Mouse (Mus musculus): ENCODE data around the gene Mki67. TPM values are rescaled to one million over a fixed set of nuclear protein-coding genes. Genes with fewer than 3 reads are reported as not detected.

Mki67 gene
- total RNA-seq, 1 experiment from 2014 or later: 444 TPM

- peak; percentile 57; the same call in 1 of the 2 replicates for ATAC-seq (replicated peaks; ENCODE audit: low read depth, poor library complexity, severe bottlenecking)
Observed at GRCm38 (mm10) chr7:135680334-135680733, 35.8 kb downstream of the Mki67 start.

GRCm38 (mm10) chr7:135676722-135677121 is 39.4 kb downstream of the Mki67 start:
- ATAC-seq (replicated peaks; ENCODE audit: low read depth, poor library complexity, severe bottlenecking): no peak

DNA sequence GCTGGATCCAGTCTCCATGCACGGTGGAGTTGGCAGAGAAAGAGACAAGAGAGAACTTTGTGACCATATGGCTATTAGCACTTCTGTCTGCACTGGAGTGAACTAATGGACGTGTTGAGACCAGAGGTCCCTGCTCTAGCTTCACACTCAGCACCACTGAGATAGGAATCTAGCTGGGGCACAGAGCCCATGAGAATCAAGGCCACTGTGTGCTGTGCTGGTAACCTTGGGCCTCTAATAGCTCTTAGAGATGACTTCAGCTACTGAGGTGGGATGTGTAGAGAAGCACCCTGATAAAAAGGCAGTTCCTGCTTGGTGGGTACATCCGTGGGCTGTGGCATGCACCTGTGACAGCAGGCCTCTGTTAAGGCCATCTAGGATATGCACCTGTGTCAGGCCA is 42.6 kb downstream of the Mki67 start:
- no peak for ATAC-seq (replicated peaks; ENCODE audit: low read depth, poor library complexity, severe bottlenecking)

DNA sequence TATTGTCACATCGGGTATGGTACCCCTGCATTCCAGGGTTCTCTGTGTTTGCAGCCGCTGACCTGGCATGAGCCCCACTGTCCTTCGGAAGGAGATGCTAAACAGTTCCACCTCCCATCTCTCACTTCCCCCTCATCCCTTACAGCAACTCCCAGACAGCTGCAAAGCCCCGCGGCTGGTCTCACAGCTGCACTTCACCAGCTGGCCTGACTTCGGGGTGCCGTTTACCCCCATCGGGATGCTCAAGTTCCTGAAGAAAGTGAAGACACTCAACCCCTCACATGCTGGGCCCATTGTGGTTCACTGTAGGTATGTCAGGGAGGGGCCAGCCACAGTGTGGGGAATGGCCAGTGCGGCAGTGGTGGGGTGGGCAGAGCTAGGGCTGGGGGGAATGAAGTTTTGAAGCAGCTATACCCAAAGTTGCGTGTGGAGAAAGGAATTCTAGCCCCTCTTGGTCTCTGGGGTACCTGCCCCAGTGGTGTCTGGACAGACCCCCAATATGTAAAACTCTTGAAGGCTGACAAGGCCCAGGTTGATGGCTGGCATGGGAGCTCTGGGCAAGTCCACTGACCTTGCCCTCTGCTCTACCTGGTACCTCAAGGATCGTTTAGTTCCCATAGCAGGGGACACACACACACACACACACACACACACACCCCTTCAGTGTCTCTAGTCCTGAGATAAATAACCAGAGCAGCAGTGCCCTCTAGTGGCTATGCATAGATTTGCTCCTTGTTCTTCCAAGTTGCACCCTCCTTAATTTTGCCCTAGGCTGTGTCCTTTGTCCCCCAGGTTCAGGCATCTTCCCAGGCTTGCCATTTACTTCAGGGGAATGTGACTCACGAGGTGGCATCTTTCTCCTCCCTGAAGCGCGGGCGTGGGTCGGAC is 47.1 kb downstream of the Mki67 start:
- ATAC-seq (replicated peaks; ENCODE audit: low read depth, poor library complexity, severe bottlenecking): peak; percentile 59

- ATAC-seq (replicated peaks; ENCODE audit: low read depth, poor library complexity, severe bottlenecking): peak; percentile 43
Observed at GRCm38 (mm10) chr7:135666314-135666713, 49.8 kb downstream of the Mki67 start.

DNA sequence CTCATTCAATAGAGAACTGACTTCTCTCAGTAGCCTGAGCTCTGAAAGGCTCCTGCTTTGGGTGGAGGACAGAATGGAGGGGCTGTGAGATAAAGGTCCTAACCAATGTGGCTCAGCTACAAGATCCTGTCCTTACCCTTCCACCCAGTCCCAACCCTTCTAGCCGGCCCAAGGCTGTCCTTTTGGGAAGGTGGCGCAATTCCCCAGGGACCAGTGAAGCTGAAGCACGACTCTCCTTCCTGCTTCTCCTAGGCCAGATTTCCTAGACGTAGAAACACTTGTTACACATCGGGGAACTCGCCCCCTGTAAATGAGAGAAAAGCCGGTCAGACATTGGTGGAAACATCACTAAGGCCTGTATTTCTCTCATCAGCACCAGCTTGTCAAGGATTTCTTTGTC is 52.0 kb downstream of the Mki67 start:
- ATAC-seq (replicated peaks; ENCODE audit: low read depth, poor library complexity, severe bottlenecking): no peak

DNA sequence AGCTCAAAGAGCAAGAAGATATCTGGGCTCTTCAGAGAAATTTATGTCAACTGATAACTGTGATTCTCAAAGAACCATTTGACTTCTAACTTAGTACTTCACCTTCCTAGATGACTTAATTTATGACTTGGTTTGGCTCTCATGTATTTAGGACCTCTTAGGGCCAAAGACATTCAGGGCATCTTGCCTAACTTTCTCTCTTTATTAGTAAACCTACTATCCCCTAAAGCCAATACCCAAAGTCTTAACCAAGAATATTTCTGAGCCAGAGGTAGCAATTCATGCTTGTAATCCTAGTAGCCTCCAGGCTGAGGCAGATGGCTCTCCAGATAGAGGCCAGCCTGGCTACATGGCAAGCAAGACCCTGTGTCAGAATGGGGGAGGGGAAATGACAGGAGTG is 55.8 kb downstream of the Mki67 start:
- no peak for ATAC-seq (replicated peaks; ENCODE audit: low read depth, poor library complexity, severe bottlenecking)

DNA sequence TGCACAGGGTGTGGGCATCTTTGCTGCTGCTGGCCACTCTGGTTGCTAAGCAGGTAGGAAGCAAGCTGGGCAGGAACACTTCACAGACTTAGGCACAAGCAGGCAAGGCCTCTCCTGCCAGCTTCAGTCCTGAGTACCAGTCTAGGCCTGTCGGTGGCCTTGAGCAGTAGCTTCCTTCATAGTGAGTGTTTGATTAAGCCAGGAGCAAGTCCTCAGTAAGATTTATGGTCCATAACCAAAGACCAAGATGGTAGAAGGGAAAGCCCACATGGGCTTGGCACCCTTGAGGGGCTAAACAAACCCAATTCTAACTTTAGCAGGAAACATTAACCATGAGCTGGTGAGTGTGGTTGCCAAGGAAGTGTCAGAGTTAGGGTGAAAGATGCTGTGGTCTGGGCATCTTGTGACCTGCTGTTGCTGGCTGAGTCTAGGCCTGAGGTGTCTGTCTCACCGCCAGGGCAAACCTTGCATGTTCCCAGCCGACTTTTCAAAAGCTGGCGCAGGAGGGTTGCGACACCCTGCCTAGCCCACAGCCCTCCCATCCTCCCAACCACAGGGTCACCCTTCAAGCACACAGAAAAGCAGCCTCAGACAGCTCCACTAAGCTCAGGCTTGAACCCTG is 56.7 kb downstream of the Mki67 start:
- ATAC-seq (replicated peaks; ENCODE audit: low read depth, poor library complexity, severe bottlenecking): peak; percentile 77

DNA sequence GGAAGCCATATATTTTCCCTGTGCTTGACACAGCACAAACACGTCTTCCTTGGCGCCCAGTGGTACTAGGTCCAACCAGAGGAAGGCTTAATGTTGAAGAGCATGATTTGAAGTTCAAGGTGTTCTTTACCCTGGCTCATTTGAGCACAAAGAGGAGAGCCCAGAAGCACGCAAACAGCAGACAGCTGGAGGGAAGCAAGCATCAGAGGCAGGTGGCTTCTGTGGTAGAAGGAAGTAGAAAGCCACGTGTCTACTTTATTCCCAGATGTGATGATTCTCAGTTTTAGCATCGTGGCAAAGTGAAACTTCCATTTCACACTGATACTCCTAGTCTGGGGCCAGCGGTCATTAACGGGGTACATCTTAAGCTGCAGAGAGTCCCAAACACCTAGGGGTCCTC is 58.0 kb downstream of the Mki67 start:
- ATAC-seq (replicated peaks; ENCODE audit: low read depth, poor library complexity, severe bottlenecking): no peak

GRCm38 (mm10) chr7:135655113-135655512 is 61.0 kb downstream of the Mki67 start:
- peak; percentile 62 for ATAC-seq (replicated peaks; ENCODE audit: low read depth, poor library complexity, severe bottlenecking)

GRCm38 (mm10) chr7:135654288-135654687 is 61.9 kb downstream of the Mki67 start:
- ATAC-seq (replicated peaks; ENCODE audit: low read depth, poor library complexity, severe bottlenecking): no peak

GRCm38 (mm10) chr7:135653601-135654000 is 62.6 kb downstream of the Mki67 start:
- no peak for ATAC-seq (replicated peaks; ENCODE audit: low read depth, poor library complexity, severe bottlenecking)

DNA sequence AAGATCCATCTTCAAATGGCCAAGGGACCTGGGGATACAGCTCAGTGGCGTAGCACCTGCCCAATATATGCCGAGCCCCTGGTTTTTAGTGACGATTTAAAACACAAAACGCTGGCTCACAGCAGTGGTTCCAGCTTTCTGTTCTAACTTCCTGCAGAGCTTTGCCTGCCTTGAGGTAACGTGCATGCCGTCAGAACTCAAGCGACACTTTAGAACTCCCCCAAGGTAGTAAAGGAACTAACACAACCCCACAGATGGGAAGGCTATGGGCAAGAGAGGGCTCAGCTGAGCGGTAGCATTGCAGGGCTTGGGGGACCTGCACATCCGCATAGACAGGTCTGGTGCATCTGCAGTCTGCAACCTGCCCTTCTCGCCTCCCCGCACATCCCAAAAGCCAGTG is 63.4 kb downstream of the Mki67 start:
- no peak for ATAC-seq (replicated peaks; ENCODE audit: low read depth, poor library complexity, severe bottlenecking)

DNA sequence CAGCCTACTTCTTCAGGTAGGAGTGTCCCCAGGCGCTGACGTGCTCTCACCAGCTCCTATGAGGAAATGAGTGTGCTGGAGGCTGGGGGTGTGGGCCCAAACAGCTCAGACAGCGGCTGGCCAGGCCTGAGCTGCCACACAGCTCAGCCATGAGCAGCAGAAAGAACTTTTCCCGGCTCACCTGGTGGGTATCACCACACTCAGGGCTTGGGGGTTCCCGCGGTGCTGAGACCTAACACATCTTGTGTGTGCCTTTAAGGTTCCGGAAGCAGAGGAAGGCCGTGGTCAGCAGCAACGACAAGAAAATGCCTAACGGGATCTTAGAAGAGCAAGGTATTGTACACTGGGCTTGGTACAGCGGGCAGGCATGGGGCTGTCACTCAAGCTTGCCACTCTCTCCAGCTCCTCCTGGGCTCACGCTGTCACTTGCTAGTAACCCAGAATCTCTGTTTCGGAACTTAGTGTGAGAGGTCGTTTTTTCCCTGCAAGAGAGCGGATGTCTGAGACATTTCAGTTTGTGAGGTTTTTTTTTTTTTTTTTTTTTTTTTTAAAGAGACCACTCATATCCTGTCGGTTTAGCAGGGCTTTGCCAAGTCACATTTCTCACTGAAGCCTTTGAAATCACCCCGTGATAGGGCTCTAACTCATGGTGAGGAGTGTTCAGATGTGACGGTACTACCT is 64.2 kb downstream of the Mki67 start:
- ATAC-seq (replicated peaks; ENCODE audit: low read depth, poor library complexity, severe bottlenecking): peak; percentile 39

DNA sequence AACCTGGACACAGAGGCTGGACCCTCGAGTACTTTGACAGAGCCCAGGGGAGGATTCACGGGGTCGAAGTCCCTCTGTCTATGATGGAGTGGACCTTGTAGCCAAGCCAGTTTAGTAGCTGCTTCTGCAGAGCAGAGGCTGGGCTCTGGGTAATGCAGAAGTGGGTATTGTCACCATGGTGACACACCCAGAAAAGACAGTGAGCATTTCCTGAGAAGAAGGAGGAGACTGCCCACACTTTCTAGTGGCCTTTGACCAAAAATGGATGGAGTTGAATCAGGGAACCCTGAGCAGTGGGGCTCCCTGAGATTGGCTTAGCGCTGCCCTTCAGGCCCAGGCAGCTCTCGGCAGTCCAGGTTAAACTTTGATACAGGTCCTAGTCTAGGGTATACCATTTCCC is 66.1 kb downstream of the Mki67 start:
- ATAC-seq (replicated peaks; ENCODE audit: low read depth, poor library complexity, severe bottlenecking): peak; percentile 61

- no peak for ATAC-seq (replicated peaks; ENCODE audit: low read depth, poor library complexity, severe bottlenecking)
Observed at GRCm38 (mm10) chr7:135649306-135649705, 66.9 kb downstream of the Mki67 start.

- no peak for ATAC-seq (replicated peaks; ENCODE audit: low read depth, poor library complexity, severe bottlenecking)
Observed at GRCm38 (mm10) chr7:135648821-135649220, 67.3 kb downstream of the Mki67 start.

DNA sequence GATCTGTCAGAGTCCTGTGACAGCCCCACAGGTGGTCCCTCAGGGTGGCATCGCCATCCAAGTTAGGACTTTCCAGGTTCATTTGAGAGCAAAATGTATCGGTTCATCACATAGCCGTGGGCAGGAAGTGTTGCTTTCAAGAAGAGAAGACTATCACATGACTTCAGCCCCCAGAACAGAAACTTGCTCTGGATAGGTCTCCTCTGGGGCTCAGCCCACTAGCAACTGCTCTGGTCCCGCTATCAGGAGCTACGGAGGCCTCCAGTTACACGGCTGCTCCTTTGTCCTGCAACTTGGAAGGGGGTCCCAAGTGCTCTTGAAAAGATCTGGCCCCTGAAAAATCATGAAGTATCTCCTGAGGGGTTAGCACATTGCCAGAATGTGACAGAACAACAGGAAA is 69.2 kb downstream of the Mki67 start:
- ATAC-seq (replicated peaks; ENCODE audit: low read depth, poor library complexity, severe bottlenecking): no peak

- ATAC-seq (replicated peaks; ENCODE audit: low read depth, poor library complexity, severe bottlenecking): no peak
Observed at GRCm38 (mm10) chr7:135644452-135644851, 71.7 kb downstream of the Mki67 start.

DNA sequence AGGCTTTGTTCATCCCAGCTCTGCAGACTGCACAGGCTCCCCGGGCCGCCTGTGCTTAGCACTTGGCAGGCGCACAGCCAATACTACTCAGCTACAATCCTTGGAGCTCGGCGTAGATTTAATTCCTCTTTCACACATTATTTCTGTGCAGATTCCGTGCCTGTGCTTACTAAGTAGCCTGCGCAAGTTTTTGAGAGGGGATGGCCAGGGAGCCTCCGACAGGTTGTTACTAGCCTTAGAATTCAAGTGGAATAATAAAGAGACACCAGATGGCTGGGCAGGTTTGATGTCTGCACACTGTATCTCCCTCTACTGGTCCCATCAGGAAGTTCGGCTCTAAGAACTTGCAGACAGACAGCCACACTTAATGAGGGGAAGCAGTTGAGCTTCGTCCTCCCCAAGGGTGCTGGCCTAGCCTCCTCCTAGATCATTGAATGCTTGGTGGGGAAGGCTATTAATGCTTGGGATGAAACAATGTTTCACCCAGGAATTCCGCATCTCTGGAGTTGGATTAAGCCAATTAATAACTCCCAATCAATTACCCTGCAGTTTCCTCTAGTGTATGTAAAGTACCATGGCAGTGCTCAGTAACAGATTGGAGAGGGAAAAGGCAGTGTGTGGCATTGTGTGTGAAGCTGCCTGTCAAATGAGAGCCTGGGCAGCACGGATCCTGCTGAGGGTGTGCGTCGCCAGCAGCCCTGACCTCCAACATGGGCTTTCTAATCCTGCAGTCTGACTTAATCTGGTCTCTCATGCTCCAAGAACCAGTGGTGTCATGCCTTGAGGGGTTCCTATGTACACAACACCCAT is 74.3 kb downstream of the Mki67 start:
- peak; percentile 57 for ATAC-seq (replicated peaks; ENCODE audit: low read depth, poor library complexity, severe bottlenecking)

All from common myeloid progenitor, adult 5-6 weeks (primary cell).